Mouse (Mus musculus): Measurements from ENCODE around the gene Prss32. TPM values are rescaled to one million over a fixed set of nuclear protein-coding genes. Genes with fewer than 3 reads are reported as not detected.
"Not testable (repeated sequence)": the region's sequence is repeated elsewhere in the genome, so short reads cannot be mapped to it uniquely, and the experiment has no call there.

The Prss32 gene
- polyA plus RNA-seq, 1 experiment, result not detected

DNA sequence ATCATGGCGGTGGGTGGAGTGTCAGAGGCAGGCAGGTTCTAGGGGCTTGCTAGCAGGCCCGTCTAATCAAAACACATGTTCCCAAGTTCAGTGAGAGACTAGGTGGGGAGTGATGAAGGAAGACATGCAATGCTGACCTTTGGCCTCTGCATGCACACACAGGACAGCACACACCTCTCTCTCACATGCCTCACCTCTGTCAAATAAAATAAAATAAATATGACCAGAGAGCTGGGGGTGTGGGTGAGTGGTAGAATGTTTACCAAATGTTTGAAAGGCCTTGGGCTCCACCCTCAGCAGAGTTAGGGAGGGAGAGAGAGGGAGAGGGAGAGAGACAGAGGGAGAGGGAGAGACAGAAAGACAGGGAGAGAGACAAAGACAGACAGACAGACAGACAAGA lies 14.3 kb downstream of the Prss32 start:
- TF ChIP-seq CTCF (IDR thresholded peaks at IDR 0.05; ENCODE audit: extremely low read depth, insufficient read depth, low read length), result no peak
- TF ChIP-seq POLR2A (IDR thresholded peaks at IDR 0.05; ENCODE audit: extremely low read depth, insufficient read depth, low read length), result no peak
- Histone ChIP-seq H3K27ac (ENCODE audit: insufficient read depth, low read length) (no peak overlapping the region), H3K4me1 (ENCODE audit: control insufficient read depth, insufficient read depth, low read length) (no peaks in the 10 kb centered on the region), H3K4me3 (ENCODE audit: insufficient read depth, low read length) (no peak overlapping the region)

DNA sequence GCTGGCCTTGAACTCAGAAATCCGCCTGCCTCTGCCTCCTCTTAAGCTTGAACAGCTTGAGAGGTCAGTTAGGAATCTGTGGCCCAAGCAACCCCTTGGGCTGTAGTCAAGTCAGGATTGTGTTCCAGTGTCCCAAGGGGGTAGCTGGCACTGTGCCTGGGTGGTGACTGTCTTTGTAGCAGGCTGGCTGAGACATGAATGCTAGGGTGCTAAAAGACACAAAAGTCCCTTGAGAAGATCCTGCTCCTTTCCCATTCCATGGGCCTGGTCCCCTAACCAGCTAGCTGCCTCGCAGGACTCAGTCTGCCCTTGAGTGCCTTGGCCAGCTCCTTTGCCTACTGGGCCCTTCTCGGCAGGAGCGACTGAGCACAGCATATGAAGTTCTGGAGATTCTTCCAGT lies 19.3 kb downstream of the Prss32 start:
- no peak overlapping the region for H3K27ac ChIP-seq (ENCODE audit: insufficient read depth, low read length)
- no peak for TF ChIP-seq CTCF (IDR thresholded peaks at IDR 0.05; ENCODE audit: extremely low read depth, insufficient read depth, low read length)
- no peak overlapping the region for H3K4me3 ChIP-seq (ENCODE audit: insufficient read depth, low read length)

DNA sequence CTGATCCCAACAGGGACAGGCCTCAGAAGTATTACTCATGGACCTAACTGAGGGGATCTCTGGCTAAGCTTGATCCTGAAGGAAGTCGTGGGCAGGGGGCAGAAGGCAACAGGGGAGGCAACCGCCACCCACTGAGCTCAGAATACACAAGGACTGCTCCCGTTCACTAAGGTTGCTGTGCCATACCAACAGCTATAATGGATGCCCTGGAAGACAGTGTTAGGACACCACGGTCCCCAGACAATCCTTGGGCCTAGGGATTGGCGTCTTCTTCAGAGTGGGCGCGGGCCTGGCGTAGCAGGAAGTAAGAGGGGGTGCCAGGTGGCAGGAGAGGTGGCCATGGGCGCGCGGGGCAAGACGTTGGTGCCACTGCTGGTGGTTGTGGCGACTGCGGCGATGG lies 24.1 kb downstream of the Prss32 start, which contains the start of gene Prss21:
Gene Prss21, plus strand, starts transcription at position 301 of the 400 bp plus-strand sequence.
- Histone ChIP-seq H3K27ac (ENCODE audit: insufficient read depth, low read length) (no peak within 1 kb of the TSS), H3K4me3 (ENCODE audit: insufficient read depth, low read length) (no peak within 1 kb of the TSS), H3K4me1 (ENCODE audit: control insufficient read depth, insufficient read depth, low read length) (no peaks in the 10 kb centered on the region)
- TF ChIP-seq CTCF (IDR thresholded peaks at IDR 0.05; ENCODE audit: extremely low read depth, insufficient read depth, low read length), result no peak
- TF ChIP-seq POLR2A (IDR thresholded peaks at IDR 0.05; ENCODE audit: extremely low read depth, insufficient read depth, low read length), result no peak

More for the DNA sequence above, 19.3 kb downstream of the Prss32 start:
- H3K4me1 ChIP-seq (ENCODE audit: control insufficient read depth, insufficient read depth, low read length), result no peaks in the 10 kb centered on the region

DNA sequence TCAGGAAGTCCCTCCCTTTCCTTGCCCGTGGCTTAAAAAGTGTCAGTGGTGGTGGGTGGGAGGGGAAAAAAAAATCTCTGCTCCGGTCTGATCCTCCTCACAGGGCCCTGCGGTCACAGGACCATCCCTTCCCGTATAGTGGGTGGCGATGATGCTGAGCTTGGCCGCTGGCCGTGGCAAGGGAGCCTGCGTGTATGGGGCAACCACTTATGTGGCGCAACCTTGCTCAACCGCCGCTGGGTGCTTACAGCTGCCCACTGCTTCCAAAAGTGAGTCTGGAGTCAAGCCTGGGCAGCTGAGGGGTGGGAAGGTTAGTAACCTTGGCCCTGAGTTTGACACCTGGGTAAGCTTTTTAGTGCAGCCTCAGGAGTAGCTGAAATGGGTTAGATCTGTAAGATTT lies 24.9 kb downstream of the Prss32 start:
- Histone ChIP-seq H3K4me1 (ENCODE audit: control insufficient read depth, insufficient read depth, low read length) (no peaks in the 10 kb centered on the region), H3K4me3 (ENCODE audit: insufficient read depth, low read length) (no peak overlapping the region), H3K27ac (ENCODE audit: insufficient read depth, low read length) (no peak overlapping the region)
- TF ChIP-seq POLR2A (IDR thresholded peaks at IDR 0.05; ENCODE audit: extremely low read depth, insufficient read depth, low read length) (no peak), CTCF (IDR thresholded peaks at IDR 0.05; ENCODE audit: extremely low read depth, insufficient read depth, low read length) (no peak)

DNA sequence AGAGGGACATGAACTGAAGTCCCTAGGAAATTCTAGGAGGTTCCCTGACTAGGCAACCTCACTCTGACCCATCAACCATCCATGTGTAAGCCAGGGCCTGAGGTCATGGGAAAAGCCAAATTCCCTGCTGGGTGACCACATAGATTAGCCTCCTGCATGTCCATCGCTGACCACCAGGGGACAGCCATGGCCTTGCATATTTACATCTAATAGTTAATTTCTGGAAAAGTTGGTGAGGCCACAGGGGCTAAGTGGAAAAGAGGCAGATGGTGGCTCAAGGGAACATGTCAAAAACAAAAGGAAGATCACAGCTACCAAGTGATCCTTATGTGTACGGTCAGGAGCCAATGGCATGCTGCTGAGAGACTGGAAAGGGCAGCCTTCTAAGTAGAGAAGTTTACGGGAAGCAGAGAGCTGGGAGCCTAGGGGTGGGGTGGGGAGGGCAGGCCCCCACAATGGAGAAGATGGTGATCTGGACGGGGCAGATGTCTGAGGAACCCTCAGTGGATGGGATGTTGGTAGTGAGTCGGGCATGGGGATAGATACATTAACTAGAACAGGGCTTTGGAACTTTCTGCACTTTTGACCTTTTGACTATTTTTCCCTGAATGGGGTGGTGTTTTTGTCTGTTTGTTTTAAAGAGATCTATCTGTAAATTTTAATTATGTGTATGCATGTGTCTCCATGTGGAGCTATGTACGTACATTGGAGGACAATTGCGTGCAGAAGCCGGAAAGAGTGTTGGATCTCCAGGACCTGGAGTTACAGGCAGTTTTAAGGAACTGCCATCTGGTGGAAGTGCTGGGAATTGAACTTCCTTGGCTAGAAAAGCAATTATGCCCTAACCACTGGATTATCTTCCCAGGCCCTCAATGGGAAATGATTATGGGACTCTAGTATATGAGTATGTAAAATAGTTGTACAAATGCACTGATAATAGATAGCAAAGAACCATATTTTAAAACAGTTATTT lies 30.5 kb downstream of the Prss32 start:
- Histone ChIP-seq H3K4me3 (ENCODE audit: insufficient read depth, low read length) (no peak overlapping the region), H3K27ac (ENCODE audit: insufficient read depth, low read length) (no peak overlapping the region), H3K4me1 (ENCODE audit: control insufficient read depth, insufficient read depth, low read length) (no peaks in the 10 kb centered on the region)
- TF ChIP-seq CTCF (IDR thresholded peaks at IDR 0.05; ENCODE audit: extremely low read depth, insufficient read depth, low read length) (peak; percentile 66), POLR2A (IDR thresholded peaks at IDR 0.05; ENCODE audit: extremely low read depth, insufficient read depth, low read length) (no peak)

DNA sequence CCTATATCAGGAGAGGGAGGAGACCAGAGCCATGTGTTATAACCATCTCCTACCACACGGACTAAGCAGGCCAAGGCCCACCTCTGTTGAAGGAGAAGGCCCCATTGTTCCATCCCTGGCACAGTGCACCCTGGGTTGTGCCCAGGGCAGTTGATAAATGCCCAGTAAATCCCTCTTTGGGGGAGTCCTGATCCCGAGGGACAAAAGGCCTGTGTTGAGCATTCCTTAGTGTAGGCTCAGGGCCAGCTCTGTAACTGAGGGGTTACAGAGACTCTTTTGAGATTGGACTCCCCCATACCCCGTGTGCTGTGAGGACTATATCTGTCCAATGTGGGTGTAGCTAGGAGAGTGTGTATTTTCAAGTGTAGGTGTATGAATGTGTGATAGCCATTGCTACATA lies 33.1 kb downstream of the Prss32 start:
- H3K27ac ChIP-seq (ENCODE audit: insufficient read depth, low read length), result no peak overlapping the region
- TF ChIP-seq POLR2A (IDR thresholded peaks at IDR 0.05; ENCODE audit: extremely low read depth, insufficient read depth, low read length), result no peak
- no peak for TF ChIP-seq CTCF (IDR thresholded peaks at IDR 0.05; ENCODE audit: extremely low read depth, insufficient read depth, low read length)
- no peaks in the 10 kb centered on the region for H3K4me1 ChIP-seq (ENCODE audit: control insufficient read depth, insufficient read depth, low read length)
- H3K4me3 ChIP-seq (ENCODE audit: insufficient read depth, low read length), result no peak overlapping the region

DNA sequence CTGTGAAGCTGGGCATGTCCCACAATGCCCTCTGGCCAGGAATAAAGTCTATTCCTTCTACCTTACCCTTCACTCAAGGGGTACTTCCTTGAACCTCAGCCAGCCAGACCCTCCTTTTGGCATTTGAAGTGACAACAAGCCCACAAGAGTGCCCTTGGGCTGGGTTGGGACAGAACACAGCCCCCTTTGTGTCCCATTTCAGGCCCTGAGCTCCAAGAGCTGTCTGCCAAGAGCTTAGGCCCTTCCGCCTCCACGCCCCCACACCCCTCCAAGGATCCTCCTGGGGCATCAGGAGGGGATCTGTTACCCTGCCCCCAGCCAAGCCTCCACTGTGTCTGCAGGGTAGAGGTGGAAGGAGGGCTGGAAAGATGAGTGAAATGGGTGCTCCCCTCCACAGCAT lies 33.5 kb downstream of the Prss32 start:
- TF ChIP-seq POLR2A (IDR thresholded peaks at IDR 0.05; ENCODE audit: extremely low read depth, insufficient read depth, low read length), result no peak
- no peak for TF ChIP-seq CTCF (IDR thresholded peaks at IDR 0.05; ENCODE audit: extremely low read depth, insufficient read depth, low read length)
- Histone ChIP-seq H3K27ac (ENCODE audit: insufficient read depth, low read length) (no peak overlapping the region), H3K4me3 (ENCODE audit: insufficient read depth, low read length) (no peak overlapping the region), H3K4me1 (ENCODE audit: control insufficient read depth, insufficient read depth, low read length) (no peaks in the 10 kb centered on the region)

DNA sequence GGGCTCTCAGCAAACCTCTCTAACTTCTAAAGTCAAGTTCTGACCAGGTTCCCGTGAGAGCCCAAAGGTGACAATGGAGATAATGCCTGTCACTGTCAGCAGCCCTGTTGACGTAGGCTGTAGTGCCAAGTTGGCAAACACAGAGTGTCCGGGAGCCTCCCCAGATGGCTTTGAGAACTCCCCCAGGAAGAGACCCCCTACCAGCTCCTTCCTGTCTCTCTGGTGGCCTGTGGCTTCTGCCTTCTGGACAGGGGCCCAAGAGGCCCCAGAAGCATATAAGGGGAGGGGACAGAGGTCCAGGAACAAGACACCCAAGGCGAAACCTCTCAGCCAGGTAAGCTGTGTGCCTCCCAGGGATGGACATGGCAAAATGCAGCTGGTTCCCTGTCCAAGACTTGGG lies 36.9 kb downstream of the Prss32 start, which contains the start of the genes Dcpp1 and Dcpp2:
Gene Dcpp1, plus strand, starts transcription at position 301 of the 400 bp plus-strand sequence.
Gene Dcpp2, plus strand, starts transcription at position 305 of the 400 bp plus-strand sequence.
- not testable (repeated sequence) for H3K27ac ChIP-seq (ENCODE audit: insufficient read depth, low read length); H3K4me1 ChIP-seq (ENCODE audit: control insufficient read depth, insufficient read depth, low read length)

More for the DNA sequence above, 36.9 kb downstream of the Prss32 start, which contains the start of the genes Dcpp1 and Dcpp2:
- not testable (repeated sequence) for H3K4me3 ChIP-seq (ENCODE audit: insufficient read depth, low read length)

Other genes starting within 250 kb of the Prss32 start
- gene Zfp13, start 244.4 kb upstream of the Prss32 start, polyA plus RNA-seq (2012; rRNA removed), result 27.2 and 28.5 TPM in 2 replicates
- gene Zscan10, start 243.0 kb upstream of the Prss32 start, polyA plus RNA-seq (2012; rRNA removed), result 0.13 TPM in 1 of 2 replicates, not detected in the other
- 0.23 and 0.28 TPM in 2 replicates for gene Mmp25, start 198.6 kb upstream of the Prss32 start, polyA plus RNA-seq (2012; rRNA removed)
- 0.10 TPM in 1 of 2 replicates, not detected in the other for gene Bicdl2, start 183.3 kb upstream of the Prss32 start, polyA plus RNA-seq (2012; rRNA removed)
- 137 and 139 TPM in 2 replicates for gene Hcfc1r1, start 170.3 kb upstream of the Prss32 start, polyA plus RNA-seq (2012; rRNA removed)
- 8.5 and 8.8 TPM in 2 replicates for gene Thoc6, start 170.0 kb upstream of the Prss32 start, polyA plus RNA-seq (2012; rRNA removed)
- 2.7 and 4.2 TPM in 2 replicates for gene Tnfrsf12a, start 166.4 kb upstream of the Prss32 start, polyA plus RNA-seq (2012; rRNA removed)
- gene Cldn6, start 164.6 kb upstream of the Prss32 start, polyA plus RNA-seq (2012; rRNA removed), result 0.09 TPM in 1 of 2 replicates, not detected in the other
- gene Cldn9, start 159.8 kb upstream of the Prss32 start, polyA plus RNA-seq (2012; rRNA removed), result 0.13 and 0.21 TPM in 2 replicates
- 0.21 TPM in 2 replicates for gene 1520401A03Rik, start 121.1 kb upstream of the Prss32 start, polyA plus RNA-seq (2012; rRNA removed)
- 10.3 and 10.6 TPM in 2 replicates for gene Pkmyt1, start 117.5 kb upstream of the Prss32 start, polyA plus RNA-seq (2012; rRNA removed)
- 61.8 and 65.7 TPM in 2 replicates for gene Paqr4, start 103.0 kb upstream of the Prss32 start, polyA plus RNA-seq (2012; rRNA removed)
- 0.85 and 0.96 TPM in 2 replicates for gene Kremen2, start 98.0 kb upstream of the Prss32 start, polyA plus RNA-seq (2012; rRNA removed)
- gene Flywch1, start 72.3 kb upstream of the Prss32 start, polyA plus RNA-seq (2012; rRNA removed), result 257 and 259 TPM in 2 replicates
- 27.2 and 28.8 TPM in 2 replicates for gene Flywch2, start 57.8 kb upstream of the Prss32 start, polyA plus RNA-seq (2012; rRNA removed)
- gene Srrm2, start 53.3 kb upstream of the Prss32 start, polyA plus RNA-seq (2012; rRNA removed), result 640 and 696 TPM in 2 replicates
- 547 and 628 TPM in 2 replicates for gene Elob, start 14.7 kb upstream of the Prss32 start, polyA plus RNA-seq (2012; rRNA removed)
- not detected in 2 replicates for gene Prss33, start 7.8 kb upstream of the Prss32 start, polyA plus RNA-seq (2012; rRNA removed)
- gene Prss41, start 317 bp downstream of the Prss32 start, polyA plus RNA-seq (2012; rRNA removed), result 0.23 and 0.29 TPM in 2 replicates
- not detected in 2 replicates for gene Prss21, start 24.2 kb downstream of the Prss32 start, polyA plus RNA-seq (2012; rRNA removed)
- not detected in 2 replicates for gene Dcpp1, start 37.0 kb downstream of the Prss32 start, polyA plus RNA-seq (2012; rRNA removed)
- gene Dcpp2, start 37.0 kb downstream of the Prss32 start, polyA plus RNA-seq (2012; rRNA removed), result not detected in 2 replicates
- not detected in 2 replicates for gene Dcpp3, start 73.6 kb downstream of the Prss32 start, polyA plus RNA-seq (2012; rRNA removed)
- gene Sbp, start 97.8 kb downstream of the Prss32 start, polyA plus RNA-seq (2012; rRNA removed), result not detected in 2 replicates
- gene Sbpl, start 111.4 kb downstream of the Prss32 start, polyA plus RNA-seq (2012; rRNA removed), result not detected in 2 replicates
- gene Prss30, start 136.7 kb downstream of the Prss32 start, polyA plus RNA-seq (2012; rRNA removed), result 0.46 and 0.47 TPM in 2 replicates
- gene Prss22, start 154.2 kb downstream of the Prss32 start, polyA plus RNA-seq (2012; rRNA removed), result 1.6 and 1.7 TPM in 2 replicates
- gene Prss27, start 194.3 kb downstream of the Prss32 start, polyA plus RNA-seq (2012; rRNA removed), result 0.08 TPM in 1 of 2 replicates, not detected in the other
- 23.5 and 25.1 TPM in 2 replicates for gene Kctd5, start 229.6 kb downstream of the Prss32 start, polyA plus RNA-seq (2012; rRNA removed)

All from cortical plate, adult 2 months (tissue).